Mouse (Mus musculus) brain, embryonic 14.5 days (tissue): ENCODE results near the gene Pex5l.

Source experiments
- CTCF ChIP-seq: fragments of 200-500 bp; IDR thresholded peaks from 2 replicates; pipeline ENCODE4 v1.5.1; 2012; ENCODE audit warnings: inconsistent platforms, mild to moderate bottlenecking, moderate library complexity, borderline replicate concordance; ENCODE audit not compliant: insufficient read depth, insufficient read length; ENCODE audit errors: extremely low read depth
- POLR2A ChIP-seq: fragments of 200-500 bp; IDR thresholded peaks from 2 replicates; pipeline ENCODE4 v1.6.1; 2012; ENCODE audit warnings: mild to moderate bottlenecking, inconsistent platforms, borderline replicate concordance; ENCODE audit not compliant: poor library complexity, insufficient read depth, insufficient read length, severe bottlenecking; ENCODE audit errors: extremely low read depth

GRCm38 (mm10) chr3:32961494-32961893 lies 181.6 kb downstream of the Pex5l start:
- TF ChIP-seq CTCF = no peak
- no peak for TF ChIP-seq POLR2A
